Mouse (Mus musculus) cerebellum, adult 9-10 months (tissue): ENCODE data around the gene Hvcn1.

Experiments
- DNase-seq: peaks from one replicate; pipeline ENCODE4 v3.0.0; 2022

Gene Hvcn1

GRCm38 (mm10) chr5:122274785-122275184 is 68.2 kb downstream of the Hvcn1 start:
- no peak for DNase-seq

- DNase-seq, result peak; percentile 84
Observed at GRCm38 (mm10) chr5:122278946-122279345, 72.3 kb downstream of the Hvcn1 start.

- DNase-seq, result no peak
Observed at GRCm38 (mm10) chr5:122279799-122280421, 73.3 kb downstream of the Hvcn1 start.

GRCm38 (mm10) chr5:122280422-122280826 is 73.8 kb downstream of the Hvcn1 start:
- no peak for DNase-seq

GRCm38 (mm10) chr5:122280827-122281462 is 74.3 kb downstream of the Hvcn1 start:
- no peak for DNase-seq

- no peak for DNase-seq
Observed at GRCm38 (mm10) chr5:122283828-122284182, 77.2 kb downstream of the Hvcn1 start.

GRCm38 (mm10) chr5:122284183-122285028 is 77.8 kb downstream of the Hvcn1 start, which contains the start of gene Pptc7:
Gene Pptc7, plus strand, starts transcription at chr5:122284365.
- DNase-seq, result peak; percentile 89

GRCm38 (mm10) chr5:122285029-122285766 is 78.6 kb downstream of the Hvcn1 start:
- peak; percentile 71 for DNase-seq

DNA sequence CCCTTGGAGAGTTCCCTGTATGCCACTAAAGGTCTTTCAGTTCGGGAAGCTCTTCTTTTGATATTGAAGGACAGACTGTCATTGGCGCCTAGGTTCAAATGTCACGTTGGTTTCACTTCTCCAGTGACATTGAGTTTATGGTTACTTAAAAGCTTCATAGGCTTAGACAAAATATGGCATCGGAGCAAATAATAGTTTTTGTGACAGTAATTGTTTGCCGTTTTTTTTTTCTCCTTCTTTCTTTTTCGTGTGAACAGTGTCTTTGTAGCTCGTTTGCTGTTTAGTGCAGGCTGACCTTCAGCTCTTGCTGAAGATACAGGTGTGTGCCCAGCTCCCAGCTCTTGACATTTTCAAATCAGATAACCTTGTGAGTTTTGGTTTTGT is 79.2 kb downstream of the Hvcn1 start:
- no peak for DNase-seq

- DNase-seq, result no peak
Observed at GRCm38 (mm10) chr5:122286191-122286590, 79.6 kb downstream of the Hvcn1 start.

- DNase-seq, result no peak
Observed at GRCm38 (mm10) chr5:122287026-122287425, 80.4 kb downstream of the Hvcn1 start.

- DNase-seq, result no peak
Observed at GRCm38 (mm10) chr5:122288147-122288811, 81.7 kb downstream of the Hvcn1 start.

DNA sequence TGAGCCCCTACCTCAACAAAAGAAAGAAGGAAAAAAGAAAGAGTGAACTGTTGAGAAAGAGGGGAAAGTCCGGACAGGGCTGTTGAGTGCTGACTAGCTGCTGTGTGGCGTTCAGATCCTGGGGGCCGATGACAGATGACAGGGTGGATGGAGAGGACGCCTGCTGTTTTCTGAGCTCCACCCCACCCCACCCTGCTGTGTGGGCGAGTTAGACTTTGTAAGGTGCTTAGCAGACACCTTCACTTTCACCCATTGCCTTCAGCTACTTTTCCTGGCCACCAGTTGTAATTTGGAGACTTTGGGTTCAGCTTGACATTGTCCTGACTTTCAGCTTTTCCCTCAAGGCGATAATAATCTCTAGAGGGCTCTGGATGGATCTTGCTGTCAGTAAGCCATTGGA is 84.5 kb downstream of the Hvcn1 start:
- DNase-seq, result no peak
